Mouse (Mus musculus): ENCODE results near the gene Camta1. TPM values are rescaled to one million over a fixed set of nuclear protein-coding genes. Genes with fewer than 3 reads are reported as not detected.

Gene Camta1
- total and polyA plus RNA-seq, 2 experiments from 2014 or later, result 127 to 145 TPM

GRCm38 (mm10) chr4:151786946-151787705, 74.5 kb downstream of the Camta1 start:
- Histone ChIP-seq H3K9me3 (ENCODE audit: low read length) (no peaks in the 10 kb centered on the region), H3K4me1 (ENCODE audit: insufficient read depth, low read length) (no peaks in the 10 kb centered on the region), H3K27ac (no peak overlapping the region), H3K4me3 (ENCODE audit: low read length) (no peak overlapping the region), H3K36me3 (ENCODE audit: insufficient read depth, low read length) (peaks cover 12% of the 10 kb centered on the region; the same call in 1 of the 2 replicates), H3K9ac (replicated peaks; ENCODE audit: low read length) (no peak overlapping the region), H3K4me2 (ENCODE audit: low read depth, low read length) (no peak overlapping the region), H3K27me3 (ENCODE audit: insufficient read depth, low read length) (no peaks in the 10 kb centered on the region)
- DNase-seq (ENCODE audit: low spot score) (no peak), ATAC-seq (peak; percentile 64; the same call in 1 of the 2 replicates)
- WGBS, result 73% methylated on average over 16 of the region's 16 CpGs
- no peak for TF ChIP-seq CTCF (IDR thresholded peaks at IDR 0.05; ENCODE audit: low read depth)

GRCm38 (mm10) chr4:151780511-151780910, 81.2 kb downstream of the Camta1 start:
- WGBS, result 89% methylated on average over 6 of the region's 6 CpGs
- Histone ChIP-seq H3K36me3 (ENCODE audit: insufficient read depth, low read length) (no peaks in the 10 kb centered on the region), H3K9me3 (ENCODE audit: low read length) (no peaks in the 10 kb centered on the region), H3K4me3 (ENCODE audit: low read length) (no peak overlapping the region), H3K9ac (replicated peaks; ENCODE audit: low read length) (no peak overlapping the region), H3K4me2 (ENCODE audit: low read depth, low read length) (no peak overlapping the region), H3K4me1 (ENCODE audit: insufficient read depth, low read length) (no peaks in the 10 kb centered on the region), H3K27ac (no peak overlapping the region), H3K27me3 (ENCODE audit: insufficient read depth, low read length) (no peaks in the 10 kb centered on the region)
- ATAC-seq (no peak), DNase-seq (ENCODE audit: low spot score) (no peak)
- no peak for TF ChIP-seq CTCF (IDR thresholded peaks at IDR 0.05; ENCODE audit: low read depth)

- DNase-seq (ENCODE audit: low spot score), result no peak
- H3K4me2 ChIP-seq (ENCODE audit: low read depth, low read length), result no peak overlapping the region
- H3K9ac ChIP-seq (replicated peaks; ENCODE audit: low read length), result no peak overlapping the region
- no peak for ATAC-seq
- H3K4me3 ChIP-seq (ENCODE audit: low read length), result no peak overlapping the region
- H3K4me1 ChIP-seq (ENCODE audit: insufficient read depth, low read length), result no peaks in the 10 kb centered on the region
- no peak overlapping the region for H3K27ac ChIP-seq
- no peak for TF ChIP-seq CTCF (IDR thresholded peaks at IDR 0.05; ENCODE audit: low read depth)
- no peaks in the 10 kb centered on the region for H3K27me3 ChIP-seq (ENCODE audit: insufficient read depth, low read length)
- no peaks in the 10 kb centered on the region for H3K36me3 ChIP-seq (ENCODE audit: insufficient read depth, low read length)
- 91% methylated on average over 12 of the region's 12 CpGs for WGBS
- no peaks in the 10 kb centered on the region for H3K9me3 ChIP-seq (ENCODE audit: low read length)
These were observed 81.7 kb downstream of the Camta1 start for GRCm38 (mm10) chr4:151779962-151780459.

- TF ChIP-seq CTCF (IDR thresholded peaks at IDR 0.05; ENCODE audit: low read depth), result peak; percentile 67
- H3K4me2 ChIP-seq (ENCODE audit: low read depth, low read length), result no peak overlapping the region
- 71% methylated on average over 4 of the region's 4 CpGs for WGBS
- DNase-seq (ENCODE audit: low spot score), result peak; percentile 53
- no peaks in the 10 kb centered on the region for H3K9me3 ChIP-seq (ENCODE audit: low read length)
- H3K36me3 ChIP-seq (ENCODE audit: insufficient read depth, low read length), result no peaks in the 10 kb centered on the region
- no peak overlapping the region for H3K9ac ChIP-seq (replicated peaks; ENCODE audit: low read length)
- ATAC-seq, result no peak
- H3K4me1 ChIP-seq (ENCODE audit: insufficient read depth, low read length), result no peaks in the 10 kb centered on the region
- H3K4me3 ChIP-seq (ENCODE audit: low read length), result no peak overlapping the region
- H3K27me3 ChIP-seq (ENCODE audit: insufficient read depth, low read length), result no peaks in the 10 kb centered on the region
- H3K27ac ChIP-seq, result no peak overlapping the region
These were observed 83.2 kb downstream of the Camta1 start for GRCm38 (mm10) chr4:151778511-151778910.

- no peaks in the 10 kb centered on the region for H3K36me3 ChIP-seq (ENCODE audit: insufficient read depth, low read length)
- ATAC-seq (no peak), DNase-seq (ENCODE audit: low spot score) (peak; percentile 45)
- no peak overlapping the region for H3K4me3 ChIP-seq (ENCODE audit: low read length)
- H3K4me1 ChIP-seq (ENCODE audit: insufficient read depth, low read length), result no peaks in the 10 kb centered on the region
- H3K27me3 ChIP-seq (ENCODE audit: insufficient read depth, low read length), result no peaks in the 10 kb centered on the region
- H3K4me2 ChIP-seq (ENCODE audit: low read depth, low read length), result no peak overlapping the region
- 63% methylated on average over 6 of the region's 6 CpGs for WGBS
- TF ChIP-seq CTCF (IDR thresholded peaks at IDR 0.05; ENCODE audit: low read depth), result no peak
- H3K27ac ChIP-seq, result no peak overlapping the region
- H3K9me3 ChIP-seq (ENCODE audit: low read length), result no peaks in the 10 kb centered on the region
- H3K9ac ChIP-seq (replicated peaks; ENCODE audit: low read length), result no peak overlapping the region
These were observed 84.2 kb downstream of the Camta1 start for GRCm38 (mm10) chr4:151777451-151777850.

GRCm38 (mm10) chr4:151775441-151775840, 86.2 kb downstream of the Camta1 start:
- no peak for TF ChIP-seq CTCF (IDR thresholded peaks at IDR 0.05; ENCODE audit: low read depth)
- no peak for ATAC-seq

GRCm38 (mm10) chr4:151773651-151774050, 88.0 kb downstream of the Camta1 start:
- DNase-seq (ENCODE audit: low spot score) (no peak), ATAC-seq (0 out of 2 replicates have a peak, but pooled peaks have one; percentile 27)
- Histone ChIP-seq H3K27me3 (ENCODE audit: insufficient read depth, low read length) (no peaks in the 10 kb centered on the region), H3K27ac (no peak overlapping the region), H3K4me3 (ENCODE audit: low read length) (no peak overlapping the region), H3K9ac (replicated peaks; ENCODE audit: low read length) (no peak overlapping the region), H3K4me2 (ENCODE audit: low read depth, low read length) (no peak overlapping the region), H3K36me3 (ENCODE audit: insufficient read depth, low read length) (no peaks in the 10 kb centered on the region), H3K9me3 (ENCODE audit: low read length) (no peaks in the 10 kb centered on the region), H3K4me1 (ENCODE audit: insufficient read depth, low read length) (no peaks in the 10 kb centered on the region)
- TF ChIP-seq CTCF (IDR thresholded peaks at IDR 0.05; ENCODE audit: low read depth), result no peak
- 83% methylated on average over 3 of the region's 3 CpGs for WGBS

More at GRCm38 (mm10) chr4:151775441-151775840, 86.2 kb downstream of the Camta1 start:
- H3K27me3 ChIP-seq (ENCODE audit: insufficient read depth, low read length), result no peaks in the 10 kb centered on the region
- no peaks in the 10 kb centered on the region for H3K36me3 ChIP-seq (ENCODE audit: insufficient read depth, low read length)
- WGBS, result 84% methylated on average over 7 of the region's 7 CpGs
- H3K4me2 ChIP-seq (ENCODE audit: low read depth, low read length), result no peak overlapping the region
- H3K4me3 ChIP-seq (ENCODE audit: low read length), result no peak overlapping the region
- no peaks in the 10 kb centered on the region for H3K4me1 ChIP-seq (ENCODE audit: insufficient read depth, low read length)
- DNase-seq (ENCODE audit: low spot score), result no peak
- H3K9ac ChIP-seq (replicated peaks; ENCODE audit: low read length), result no peak overlapping the region
- no peaks in the 10 kb centered on the region for H3K9me3 ChIP-seq (ENCODE audit: low read length)
- H3K27ac ChIP-seq, result no peak overlapping the region
